Comparison of ENCODE assay signal across 22 mouse cellular contexts in the genomic region with DNA sequence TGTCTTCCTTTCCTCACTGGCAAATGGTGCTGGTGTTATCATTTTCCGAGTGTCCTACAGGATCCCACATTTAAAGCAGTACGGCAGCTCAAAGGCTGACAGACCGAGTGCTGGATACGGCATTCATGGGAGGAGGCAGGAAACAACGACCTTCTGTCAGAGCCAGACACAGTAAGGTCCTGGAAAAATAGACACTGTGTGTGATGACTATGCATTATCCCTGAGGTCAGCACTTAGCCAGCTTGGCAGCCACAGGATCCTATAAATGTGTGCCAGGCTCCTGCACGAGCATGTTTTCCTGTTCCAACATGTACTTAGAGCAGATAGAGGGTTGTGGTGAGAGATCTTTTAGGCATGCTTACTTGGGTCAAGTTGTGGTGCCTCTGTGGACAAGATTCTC. TPM values are rescaled to one million over a fixed set of nuclear protein-coding genes. Genes with fewer than 3 reads are reported as not detected.
DNase-seq lines count a peak whose midpoint lies in the region; ATAC-seq lines count a peak whose summit lies in the region.
"Had no signal": no experiment of that assay in that cellular context is flagged by ENCODE, and none has a peak within 500 bp of the region (broad histone marks: within the 10 kb centered on the region; RNA-seq: fewer than 3 reads in every experiment).

No protein-coding gene starts in this region.

- no peaks in the 10 kb centered on the region for H3K27me3 ChIP-seq in hindbrain, embryonic 14.5 days (ENCODE audit: control insufficient read depth, insufficient read depth, low read length)
- H3K27me3 ChIP-seq in hindbrain, embryonic 13.5 days, result no peaks in the 10 kb centered on the region
- no peaks in the 10 kb centered on the region for H3K27me3 ChIP-seq in neural tube, embryonic 14.5 days (ENCODE audit: control insufficient read depth, insufficient read depth, low read length)
- H3K27me3 ChIP-seq in neural tube, embryonic 15.5 days (replicated peaks), result no peaks in the 10 kb centered on the region
- H3K27me3 ChIP-seq in heart, embryonic 11.5 days (ENCODE audit: control insufficient read depth, insufficient read depth, low read length), result no peaks in the 10 kb centered on the region
- H3K27me3 ChIP-seq: CH12.LX; kidney, embryonic 15.5 days; liver, embryonic 12.5 days; midbrain, embryonic 15.5 days; neural tube, embryonic 13.5 days had no signal

- H3K9me3 ChIP-seq in hindbrain, embryonic 14.5 days (ENCODE audit: control insufficient read depth, low read length), result 0 out of 2 replicates have a peak, but pooled peaks cover under 1% of the 10 kb centered on the region
- H3K9me3 ChIP-seq in hindbrain, embryonic 13.5 days, result no peaks in the 10 kb centered on the region
- H3K9me3 ChIP-seq in neural tube, embryonic 14.5 days (ENCODE audit: control insufficient read depth, low read length), result no peaks in the 10 kb centered on the region
- H3K9me3 ChIP-seq in neural tube, embryonic 15.5 days (replicated peaks), result no peaks in the 10 kb centered on the region
- no peaks in the 10 kb centered on the region for H3K9me3 ChIP-seq in heart, embryonic 11.5 days (replicated peaks; ENCODE audit: control insufficient read depth, low read length)
- H3K9me3 ChIP-seq: kidney, embryonic 15.5 days; liver, embryonic 12.5 days; midbrain, embryonic 15.5 days; neural tube, embryonic 13.5 days had no signal

- no peak overlapping the region for H3K4me2 ChIP-seq in hindbrain, embryonic 14.5 days (replicated peaks)
- no peak overlapping the region for H3K4me2 ChIP-seq in hindbrain, embryonic 13.5 days
- no peak overlapping the region for H3K4me2 ChIP-seq in neural tube, embryonic 14.5 days (ENCODE audit: low read depth, low read length)
- H3K4me2 ChIP-seq in neural tube, embryonic 15.5 days, result no peak overlapping the region
- no peak overlapping the region for H3K4me2 ChIP-seq in heart, embryonic 11.5 days
- H3K4me2 ChIP-seq: kidney, embryonic 15.5 days; liver, embryonic 12.5 days; midbrain, embryonic 15.5 days; neural tube, embryonic 13.5 days had no signal

- no peak overlapping the region for H3K27ac ChIP-seq in hindbrain, embryonic 14.5 days
- H3K27ac ChIP-seq in hindbrain, embryonic 13.5 days, result no peak overlapping the region
- H3K27ac ChIP-seq in neural tube, embryonic 14.5 days (ENCODE audit: low read depth, low read length), result no peak overlapping the region
- H3K27ac ChIP-seq in neural tube, embryonic 15.5 days (replicated peaks), result no peak overlapping the region
- no peak overlapping the region for H3K27ac ChIP-seq in heart, embryonic 11.5 days (ENCODE audit: low read depth, low read length)
- H3K27ac ChIP-seq: kidney, embryonic 15.5 days; liver, embryonic 12.5 days; midbrain, embryonic 15.5 days; neural tube, embryonic 13.5 days had no signal

- no peaks in the 10 kb centered on the region for H3K4me1 ChIP-seq in hindbrain, embryonic 14.5 days (replicated peaks; ENCODE audit: control insufficient read depth, insufficient read depth, low read length)
- H3K4me1 ChIP-seq in hindbrain, embryonic 13.5 days (replicated peaks), result no peaks in the 10 kb centered on the region
- no peaks in the 10 kb centered on the region for H3K4me1 ChIP-seq in neural tube, embryonic 14.5 days (ENCODE audit: control insufficient read depth, insufficient read depth, low read length)
- no peaks in the 10 kb centered on the region for H3K4me1 ChIP-seq in neural tube, embryonic 15.5 days
- no peaks in the 10 kb centered on the region for H3K4me1 ChIP-seq in heart, embryonic 11.5 days (ENCODE audit: control insufficient read depth, insufficient read depth, low read length)
- H3K4me1 ChIP-seq: kidney, embryonic 15.5 days; liver, embryonic 12.5 days; midbrain, embryonic 15.5 days; neural tube, embryonic 13.5 days had no signal

- peak; percentile 27; the same call in 1 of the 2 replicates for ATAC-seq in hindbrain, embryonic 14.5 days (ENCODE audit: low FRiP score)
- no peak for ATAC-seq in hindbrain, embryonic 13.5 days (ENCODE audit: low FRiP score)
- ATAC-seq in neural tube, embryonic 14.5 days (ENCODE audit: low read depth), result peak; percentile 54; the same call in 1 of the 2 replicates
- no peak for ATAC-seq in neural tube, embryonic 15.5 days (ENCODE audit: low FRiP score)
- ATAC-seq in common myeloid progenitor, adult 5-6 weeks (replicated peaks; ENCODE audit: low read depth, poor library complexity, severe bottlenecking), result peak; percentile 84
- 0 out of 2 replicates have a peak, but pooled peaks have one; percentile 39 for ATAC-seq in megakaryocyte-erythroid progenitor cell, adult 5-6 weeks (replicated peaks; ENCODE audit: low FRiP score, low TSS enrichment, poor library complexity, severe bottlenecking)
- no peak for ATAC-seq in heart, embryonic 11.5 days (replicated peaks; ENCODE audit: insufficient number of reproducible peaks, low FRiP score, low TSS enrichment)
- ATAC-seq: liver, embryonic 12.5 days had no signal

- H3K9ac ChIP-seq in hindbrain, embryonic 14.5 days, result no peak overlapping the region
- no peak overlapping the region for H3K9ac ChIP-seq in hindbrain, embryonic 13.5 days
- H3K9ac ChIP-seq in neural tube, embryonic 14.5 days (replicated peaks; ENCODE audit: low read depth, low read length), result no peak overlapping the region
- no peak overlapping the region for H3K9ac ChIP-seq in neural tube, embryonic 15.5 days (replicated peaks)
- no peak overlapping the region for H3K9ac ChIP-seq in heart, embryonic 11.5 days (ENCODE audit: low read depth, low read length)
- H3K9ac ChIP-seq: kidney, embryonic 15.5 days; liver, embryonic 12.5 days; midbrain, embryonic 15.5 days; neural tube, embryonic 13.5 days had no signal

- 73% methylated on average over 6 of the region's 6 CpGs for WGBS in hindbrain, embryonic 14.5 days
- WGBS in hindbrain, embryonic 13.5 days, result 66% methylated on average over 6 of the region's 6 CpGs
- WGBS in neural tube, embryonic 14.5 days, result 65% methylated on average over 6 of the region's 6 CpGs
- WGBS in neural tube, embryonic 15.5 days, result 71% methylated on average over 6 of the region's 6 CpGs
- WGBS in heart, embryonic 11.5 days (ENCODE audit: insufficient replicate concordance), result 67% methylated on average over 6 of the region's 6 CpGs

- no peak overlapping the region for H3K4me3 ChIP-seq in hindbrain, embryonic 14.5 days (replicated peaks; ENCODE audit: low read length)
- H3K4me3 ChIP-seq in hindbrain, embryonic 13.5 days, result no peak overlapping the region
- no peak overlapping the region for H3K4me3 ChIP-seq in neural tube, embryonic 14.5 days (ENCODE audit: low read depth, low read length)
- H3K4me3 ChIP-seq in neural tube, embryonic 15.5 days (replicated peaks), result no peak overlapping the region
- H3K4me3 ChIP-seq in heart, embryonic 11.5 days (ENCODE audit: low read depth, low read length), result no peak overlapping the region
- H3K4me3 ChIP-seq: kidney, embryonic 15.5 days; liver, embryonic 12.5 days; midbrain, embryonic 15.5 days; neural tube, embryonic 13.5 days had no signal

- no peak for DNase-seq in hindbrain, embryonic 14.5 days (ENCODE audit: low spot score)
- no peak for DNase-seq in right cerebral cortex, adult 2 months (ENCODE audit: low spot score in 2 of 2)

- no peaks in the 10 kb centered on the region for H3K36me3 ChIP-seq in hindbrain, embryonic 14.5 days (replicated peaks; ENCODE audit: control insufficient read depth, insufficient read depth)
- no peaks in the 10 kb centered on the region for H3K36me3 ChIP-seq in hindbrain, embryonic 13.5 days
- H3K36me3 ChIP-seq in neural tube, embryonic 14.5 days (ENCODE audit: control insufficient read depth, insufficient read depth, low read length), result no peaks in the 10 kb centered on the region
- no peaks in the 10 kb centered on the region for H3K36me3 ChIP-seq in neural tube, embryonic 15.5 days
- no peaks in the 10 kb centered on the region for H3K36me3 ChIP-seq in heart, embryonic 11.5 days (ENCODE audit: control insufficient read depth, insufficient read depth, low read length)
- H3K36me3 ChIP-seq: kidney, embryonic 15.5 days; liver, embryonic 12.5 days; midbrain, embryonic 15.5 days; neural tube, embryonic 13.5 days had no signal

RNA-seq across cellular contexts. Expression of a gene that starts 24.0 kb away (rescaled TPM):
- not detected in 2 replicates for polyA plus RNA-seq in hindbrain, embryonic 14.5 days (2014; fragmentation: Nextera tagmentation; extraction: Ambion mirVana)
- polyA plus RNA-seq in hindbrain, embryonic 13.5 days (2015; fragmentation: Nextera tagmentation; extraction: Ambion mirVana), result not detected in 2 replicates
- polyA plus RNA-seq in neural tube, embryonic 14.5 days (2014; fragmentation: Nextera tagmentation; extraction: Ambion mirVana), result not detected in 2 replicates
- polyA plus RNA-seq in neural tube, embryonic 15.5 days (2015; fragmentation: Nextera tagmentation; extraction: Ambion mirVana), result not detected in 2 replicates
- not detected in 2 replicates for total RNA-seq in common myeloid progenitor, adult 5-6 weeks (2017)
- not detected in 2 replicates for total RNA-seq in megakaryocyte-erythroid progenitor cell, adult 5-6 weeks (2014; fragmentation: Nextera tagmentation)
- not detected in 2 replicates for total RNA-seq in megakaryocyte-erythroid progenitor cell, adult 5-6 weeks (2017)
- not detected in 2 replicates for polyA plus RNA-seq in heart, embryonic 11.5 days (2014; fragmentation: Nextera tagmentation; extraction: Ambion mirVana)
- total RNA-seq: gastrocnemius, adult 8-10 months; heart, adult 8-10 months; heart, postnatal 10 days; layer of hippocampus, postnatal 36 days; left cerebral cortex, postnatal 36 days had no signal
- polyA plus RNA-seq: cortical plate, adult 2 months; forebrain, embryonic 14.5 days; kidney, embryonic 15.5 days; liver, embryonic 12.5 days; lung, embryonic 16.5 days; midbrain, embryonic 15.5 days; neural tube, embryonic 13.5 days; stomach, embryonic 16.5 days had no signal

RNA-seq across cellular contexts. Expression of a gene that starts 32.8 kb away (rescaled TPM):
- polyA plus RNA-seq in hindbrain, embryonic 14.5 days (2014; fragmentation: Nextera tagmentation; extraction: Ambion mirVana), result not detected in 2 replicates
- polyA plus RNA-seq in hindbrain, embryonic 13.5 days (2015; fragmentation: Nextera tagmentation; extraction: Ambion mirVana), result not detected in 2 replicates
- polyA plus RNA-seq in neural tube, embryonic 14.5 days (2014; fragmentation: Nextera tagmentation; extraction: Ambion mirVana), result not detected in 2 replicates
- not detected in 2 replicates for polyA plus RNA-seq in neural tube, embryonic 15.5 days (2015; fragmentation: Nextera tagmentation; extraction: Ambion mirVana)
- 0.18 TPM in 1 of 2 replicates, not detected in the other for total RNA-seq in common myeloid progenitor, adult 5-6 weeks (2017)
- 0.20 TPM in 1 of 2 replicates, not detected in the other for total RNA-seq in megakaryocyte-erythroid progenitor cell, adult 5-6 weeks (2014; fragmentation: Nextera tagmentation)
- total RNA-seq in megakaryocyte-erythroid progenitor cell, adult 5-6 weeks (2017), result 0.80 and 0.95 TPM in 2 replicates
- not detected in 2 replicates for polyA plus RNA-seq in heart, embryonic 11.5 days (2014; fragmentation: Nextera tagmentation; extraction: Ambion mirVana)
- total RNA-seq: CH12.LX; heart, postnatal 10 days; layer of hippocampus, postnatal 36 days; left cerebral cortex, postnatal 36 days had no signal
- polyA plus RNA-seq: cortical plate, adult 2 months; forebrain, embryonic 14.5 days; kidney, embryonic 15.5 days; lung, embryonic 16.5 days; midbrain, embryonic 15.5 days; neural tube, embryonic 13.5 days had no signal

RNA-seq across cellular contexts. Expression of a gene that starts 45.7 kb away (rescaled TPM):
- 0.08 and 0.25 TPM in 2 replicates for polyA plus RNA-seq in hindbrain, embryonic 14.5 days (2014; fragmentation: Nextera tagmentation; extraction: Ambion mirVana)
- 0.10 and 0.39 TPM in 2 replicates for polyA plus RNA-seq in hindbrain, embryonic 13.5 days (2015; fragmentation: Nextera tagmentation; extraction: Ambion mirVana)
- 0.10 TPM in 1 of 2 replicates, not detected in the other for polyA plus RNA-seq in neural tube, embryonic 14.5 days (2014; fragmentation: Nextera tagmentation; extraction: Ambion mirVana)
- polyA plus RNA-seq in neural tube, embryonic 15.5 days (2015; fragmentation: Nextera tagmentation; extraction: Ambion mirVana), result 0.12 and 0.33 TPM in 2 replicates
- 2.6 and 3.6 TPM in 2 replicates for total RNA-seq in common myeloid progenitor, adult 5-6 weeks (2017)
- 0.35 TPM in 1 of 2 replicates, not detected in the other for total RNA-seq in megakaryocyte-erythroid progenitor cell, adult 5-6 weeks (2014; fragmentation: Nextera tagmentation)
- 3.4 TPM in 1 of 2 replicates, not detected in the other for total RNA-seq in megakaryocyte-erythroid progenitor cell, adult 5-6 weeks (2017)
- not detected in 2 replicates for polyA plus RNA-seq in heart, embryonic 11.5 days (2014; fragmentation: Nextera tagmentation; extraction: Ambion mirVana)
- total RNA-seq: CH12.LX; gastrocnemius, adult 8-10 months; layer of hippocampus, postnatal 36 days; left cerebral cortex, postnatal 36 days had no signal
- polyA plus RNA-seq: cortical plate, adult 2 months; forebrain, embryonic 14.5 days had no signal

Comparison
In these comparisons a context has a peak if more than half of its experiments do, and no peak if none do; other contexts are left out.
1. ATAC-seq: peak in hindbrain, embryonic 14.5 days (single experiment), neural tube, embryonic 14.5 days (single experiment), common myeloid progenitor, adult 5-6 weeks (single experiment) and megakaryocyte-erythroid progenitor cell, adult 5-6 weeks (single experiment); none in hindbrain, embryonic 13.5 days (single experiment), neural tube, embryonic 15.5 days (single experiment) and heart, embryonic 11.5 days (single experiment).